Mouse (Mus musculus): ENCODE data around the gene Capn7. TPM values are rescaled to one million over a fixed set of nuclear protein-coding genes. Genes with fewer than 3 reads are reported as not detected.

Gene Capn7
- total and polyA plus RNA-seq, 2 experiments from 2014 or later, result 51.4 to 71.3 TPM

DNA sequence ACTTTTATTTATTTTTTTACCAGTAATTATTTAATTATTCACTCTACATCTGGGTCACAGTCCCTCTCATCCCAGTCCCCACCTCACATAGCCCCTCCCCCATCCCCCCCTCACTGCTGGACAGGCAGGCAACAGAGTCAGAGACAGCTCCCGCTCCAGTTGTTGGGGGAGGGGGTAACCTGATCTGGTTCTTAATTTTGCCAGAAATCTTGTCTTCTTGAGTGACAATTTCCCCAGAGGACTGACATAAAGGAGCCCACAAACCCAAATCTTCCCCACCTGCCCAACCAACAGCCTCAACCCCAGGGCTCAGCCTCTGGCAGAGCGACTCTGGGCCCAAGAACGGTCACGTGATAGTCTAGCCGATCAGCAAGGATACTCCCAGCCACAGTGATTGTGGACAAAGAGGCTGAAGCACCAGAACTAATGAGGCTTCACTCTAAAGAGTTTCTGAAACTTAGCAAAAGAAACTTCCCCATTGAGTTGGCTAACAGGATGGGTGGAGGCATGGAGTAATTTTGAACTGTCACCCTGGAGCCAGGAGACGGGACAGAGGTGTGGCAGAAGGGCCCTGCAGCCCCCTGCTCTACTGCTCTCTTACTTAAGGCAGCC, 77.1 kb downstream of the Capn7 start:
- ATAC-seq (no peak), DNase-seq (no peak)
- H3K9ac ChIP-seq, result no peak overlapping the region
- no peak overlapping the region for H3K27ac ChIP-seq (ENCODE audit: low read depth, low read length)
- no peak for TF ChIP-seq CTCF (IDR thresholded peaks at IDR 0.05; ENCODE audit: low read depth)
- no peak overlapping the region for H3K4me3 ChIP-seq (ENCODE audit: low read depth, low read length)
- no peaks in the 10 kb centered on the region for H3K4me1 ChIP-seq (ENCODE audit: insufficient read depth)
- WGBS, result 36% methylated on average over 6 of the region's 6 CpGs
- no peak overlapping the region for H3K4me2 ChIP-seq (ENCODE audit: low read depth)
- no peaks in the 10 kb centered on the region for H3K27me3 ChIP-seq (ENCODE audit: insufficient read depth, low read length)
- no peaks in the 10 kb centered on the region for H3K9me3 ChIP-seq (ENCODE audit: low read length)
- H3K36me3 ChIP-seq (ENCODE audit: insufficient read depth), result peaks cover 20% of the 10 kb centered on the region; the same call in 1 of the 2 replicates

DNA sequence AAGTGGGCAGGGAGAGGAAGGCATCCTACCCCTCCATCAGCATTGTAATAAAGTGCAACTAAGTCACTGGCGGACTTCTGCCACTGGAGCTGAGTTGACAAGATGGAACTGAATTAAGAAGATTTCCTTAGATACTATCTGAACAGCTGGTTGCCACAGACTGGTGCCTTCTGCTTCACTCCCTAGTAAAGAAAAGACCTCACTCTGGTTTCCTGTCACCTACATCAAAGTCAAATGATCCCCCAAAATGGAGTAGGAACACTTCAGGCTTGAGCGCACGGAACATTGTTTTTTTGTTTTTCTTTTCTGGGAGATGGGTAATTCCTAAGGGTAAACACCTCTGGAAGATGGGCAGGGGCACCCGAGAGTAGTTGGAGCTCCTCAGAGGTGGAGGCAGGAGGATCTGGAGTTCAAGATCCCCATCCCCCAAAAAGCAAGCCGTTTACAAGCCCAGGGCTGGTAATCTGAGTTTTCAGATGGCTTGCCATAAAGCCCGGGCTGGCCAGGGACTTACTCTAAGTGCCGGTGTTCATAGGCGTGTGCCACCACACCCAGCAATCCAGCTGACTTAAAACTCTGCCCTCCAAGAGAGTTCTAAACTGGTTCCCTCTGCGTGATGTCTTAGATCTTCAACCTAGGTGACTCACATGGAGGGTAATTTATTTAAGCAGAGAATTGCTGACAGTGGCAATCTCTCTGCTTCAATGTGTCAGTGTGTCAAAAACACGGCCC, 78.0 kb downstream of the Capn7 start:
- TF ChIP-seq CTCF (IDR thresholded peaks at IDR 0.05; ENCODE audit: low read depth), result no peak
- Histone ChIP-seq H3K4me1 (ENCODE audit: insufficient read depth) (no peaks in the 10 kb centered on the region), H3K9me3 (ENCODE audit: low read length) (no peaks in the 10 kb centered on the region), H3K9ac (no peak overlapping the region), H3K4me3 (ENCODE audit: low read depth, low read length) (no peak overlapping the region), H3K27ac (ENCODE audit: low read depth, low read length) (0 out of 2 replicates have a peak overlapping the region, but pooled peaks have one; percentile 9), H3K4me2 (ENCODE audit: low read depth) (no peak overlapping the region), H3K36me3 (ENCODE audit: insufficient read depth) (peaks cover 19% of the 10 kb centered on the region; the same call in 1 of the 2 replicates), H3K27me3 (ENCODE audit: insufficient read depth, low read length) (no peaks in the 10 kb centered on the region)
- ATAC-seq (no peak), DNase-seq (no peak)
- 76% methylated on average over 10 of the region's 10 CpGs for WGBS

GRCm38 (mm10) chr14:31414967-31415376, 78.5 kb downstream of the Capn7 start:
- ATAC-seq (no peak), DNase-seq (no peak)
- H3K4me1 ChIP-seq (ENCODE audit: insufficient read depth), result no peaks in the 10 kb centered on the region
- H3K36me3 ChIP-seq (ENCODE audit: insufficient read depth), result peaks cover 15% of the 10 kb centered on the region; the same call in 1 of the 2 replicates
- H3K27ac ChIP-seq (ENCODE audit: low read depth, low read length), result no peak overlapping the region
- TF ChIP-seq CTCF (IDR thresholded peaks at IDR 0.05; ENCODE audit: low read depth), result no peak
- H3K9me3 ChIP-seq (ENCODE audit: low read length), result no peaks in the 10 kb centered on the region
- H3K9ac ChIP-seq, result no peak overlapping the region
- H3K27me3 ChIP-seq (ENCODE audit: insufficient read depth, low read length), result no peaks in the 10 kb centered on the region
- no peak overlapping the region for H3K4me2 ChIP-seq (ENCODE audit: low read depth)
- H3K4me3 ChIP-seq (ENCODE audit: low read depth, low read length), result no peak overlapping the region
- WGBS, result 78% methylated on average over 7 of the region's 7 CpGs

DNA sequence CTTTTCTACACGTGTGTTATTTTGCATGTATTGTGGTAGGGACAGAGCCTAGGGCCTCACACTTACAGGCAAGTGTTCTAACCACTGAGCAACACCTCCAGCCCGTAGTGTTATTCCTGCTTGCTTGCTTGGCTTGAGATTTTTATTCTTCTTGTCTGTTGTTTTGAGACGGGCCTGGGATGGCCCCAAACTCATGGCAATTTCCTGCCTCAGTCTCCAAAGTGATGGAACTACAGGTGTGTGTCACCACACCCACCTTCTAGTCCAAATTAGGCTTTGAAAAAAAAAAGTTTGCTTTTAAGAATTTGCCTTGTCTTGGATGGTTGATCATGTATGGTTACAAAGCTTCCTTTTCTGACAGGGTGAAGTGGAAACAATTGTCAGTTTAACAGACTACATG, 80.0 kb downstream of the Capn7 start:
- DNase-seq (no peak), ATAC-seq (no peak)
- H3K4me1 ChIP-seq (ENCODE audit: insufficient read depth), result no peaks in the 10 kb centered on the region
- no peak overlapping the region for H3K9ac ChIP-seq
- no peak overlapping the region for H3K27ac ChIP-seq (ENCODE audit: low read depth, low read length)
- peaks cover under 1% of the 10 kb centered on the region; the same call in 1 of the 2 replicates for H3K36me3 ChIP-seq (ENCODE audit: insufficient read depth)
- no peaks in the 10 kb centered on the region for H3K9me3 ChIP-seq (ENCODE audit: low read length)
- no peak overlapping the region for H3K4me2 ChIP-seq (ENCODE audit: low read depth)
- no peak overlapping the region for H3K4me3 ChIP-seq (ENCODE audit: low read depth, low read length)
- WGBS, result 79% methylated on average over 3 of the region's 3 CpGs
- no peak for TF ChIP-seq CTCF (IDR thresholded peaks at IDR 0.05; ENCODE audit: low read depth)
- no peaks in the 10 kb centered on the region for H3K27me3 ChIP-seq (ENCODE audit: insufficient read depth, low read length)

DNA sequence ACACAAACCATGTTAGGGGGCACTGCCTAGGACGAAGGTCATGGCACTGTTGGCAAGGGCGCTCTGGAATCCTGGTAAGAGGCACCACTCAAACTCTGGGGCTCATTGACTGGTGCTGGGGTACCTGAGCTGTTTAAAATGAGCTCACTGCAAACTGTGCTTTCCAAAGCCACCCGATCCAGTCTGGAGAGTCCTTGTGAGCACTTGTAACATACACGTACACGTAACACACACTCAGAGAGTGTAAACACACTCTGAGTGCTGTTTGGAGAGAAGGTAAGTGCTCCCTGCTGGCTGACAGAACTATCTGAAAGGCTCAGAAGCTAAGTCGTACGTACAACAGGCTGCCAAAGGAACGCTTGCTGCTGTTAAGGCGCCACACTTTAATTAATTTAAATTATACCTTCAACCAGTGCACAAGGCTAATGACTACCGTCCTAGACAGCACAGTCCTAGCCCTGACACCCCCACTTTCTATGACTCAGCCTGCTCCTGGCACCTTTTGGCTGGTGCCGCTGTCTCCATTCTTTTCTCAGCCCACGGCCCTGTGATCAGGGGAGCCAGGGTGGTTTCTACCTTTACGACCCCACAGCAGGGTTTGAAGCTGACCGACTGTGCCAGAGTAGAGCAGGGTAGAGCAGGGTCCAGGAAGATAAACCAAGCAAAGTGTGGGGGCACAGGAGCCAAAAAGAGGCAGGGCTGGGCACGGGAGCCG, 80.6 kb downstream of the Capn7 start:
- Histone ChIP-seq H3K36me3 (ENCODE audit: insufficient read depth) (0 out of 2 replicates have a peak, but pooled peaks cover 2% of the 10 kb centered on the region), H3K9ac (no peak overlapping the region), H3K27me3 (ENCODE audit: insufficient read depth, low read length) (no peaks in the 10 kb centered on the region), H3K9me3 (ENCODE audit: low read length) (no peaks in the 10 kb centered on the region), H3K4me2 (ENCODE audit: low read depth) (no peak overlapping the region), H3K4me1 (ENCODE audit: insufficient read depth) (no peaks in the 10 kb centered on the region), H3K4me3 (ENCODE audit: low read depth, low read length) (no peak overlapping the region), H3K27ac (ENCODE audit: low read depth, low read length) (no peak overlapping the region)
- ATAC-seq, result peak; percentile 60; the same call in 1 of the 2 replicates
- 67% methylated on average over 16 of the region's 16 CpGs for WGBS
- no peak for TF ChIP-seq CTCF (IDR thresholded peaks at IDR 0.05; ENCODE audit: low read depth)
- no peak for DNase-seq

DNA sequence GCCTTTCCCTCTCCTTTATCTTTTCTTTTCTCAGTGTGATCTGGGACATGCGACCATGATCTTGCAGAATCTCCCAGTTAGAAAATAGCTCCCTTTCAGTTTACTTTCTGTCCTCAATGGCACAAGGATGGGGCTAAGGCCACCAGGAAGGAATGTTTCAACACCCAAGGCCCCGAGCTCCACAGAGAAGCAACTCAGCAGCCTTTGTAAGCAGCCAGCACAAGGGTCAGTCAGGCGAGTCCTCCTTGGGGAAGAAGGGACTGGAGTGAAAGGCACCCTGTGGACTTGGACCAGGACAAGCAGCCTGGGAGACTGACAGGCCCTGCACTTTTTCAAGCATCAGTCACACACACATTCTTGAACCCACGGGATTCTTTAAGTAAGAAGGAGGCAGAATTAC, 82.8 kb downstream of the Capn7 start:
- Histone ChIP-seq H3K4me2 (ENCODE audit: low read depth) (no peak overlapping the region), H3K36me3 (ENCODE audit: insufficient read depth) (peaks cover 7% of the 10 kb centered on the region; the same call in 1 of the 2 replicates), H3K4me1 (ENCODE audit: insufficient read depth) (no peaks in the 10 kb centered on the region), H3K27ac (ENCODE audit: low read depth, low read length) (no peak overlapping the region), H3K9me3 (ENCODE audit: low read length) (no peaks in the 10 kb centered on the region), H3K27me3 (ENCODE audit: insufficient read depth, low read length) (no peaks in the 10 kb centered on the region), H3K9ac (no peak overlapping the region), H3K4me3 (ENCODE audit: low read depth, low read length) (no peak overlapping the region)
- no peak for DNase-seq
- no peak for ATAC-seq
- TF ChIP-seq CTCF (IDR thresholded peaks at IDR 0.05; ENCODE audit: low read depth), result no peak
- 38% methylated on average over 4 of the region's 4 CpGs for WGBS

All from forebrain, postnatal 0 days (tissue).